Mouse (Mus musculus) embryo, embryonic 9.5 days (tissue): ENCODE results near the gene Cyp20a1.

Source experiments
- DNase-seq: peaks from one replicate; pipeline ENCODE4 v3.0.0-alpha.2; 2017; ENCODE audit errors: extremely low spot score

Cyp20a1 gene

DNA sequence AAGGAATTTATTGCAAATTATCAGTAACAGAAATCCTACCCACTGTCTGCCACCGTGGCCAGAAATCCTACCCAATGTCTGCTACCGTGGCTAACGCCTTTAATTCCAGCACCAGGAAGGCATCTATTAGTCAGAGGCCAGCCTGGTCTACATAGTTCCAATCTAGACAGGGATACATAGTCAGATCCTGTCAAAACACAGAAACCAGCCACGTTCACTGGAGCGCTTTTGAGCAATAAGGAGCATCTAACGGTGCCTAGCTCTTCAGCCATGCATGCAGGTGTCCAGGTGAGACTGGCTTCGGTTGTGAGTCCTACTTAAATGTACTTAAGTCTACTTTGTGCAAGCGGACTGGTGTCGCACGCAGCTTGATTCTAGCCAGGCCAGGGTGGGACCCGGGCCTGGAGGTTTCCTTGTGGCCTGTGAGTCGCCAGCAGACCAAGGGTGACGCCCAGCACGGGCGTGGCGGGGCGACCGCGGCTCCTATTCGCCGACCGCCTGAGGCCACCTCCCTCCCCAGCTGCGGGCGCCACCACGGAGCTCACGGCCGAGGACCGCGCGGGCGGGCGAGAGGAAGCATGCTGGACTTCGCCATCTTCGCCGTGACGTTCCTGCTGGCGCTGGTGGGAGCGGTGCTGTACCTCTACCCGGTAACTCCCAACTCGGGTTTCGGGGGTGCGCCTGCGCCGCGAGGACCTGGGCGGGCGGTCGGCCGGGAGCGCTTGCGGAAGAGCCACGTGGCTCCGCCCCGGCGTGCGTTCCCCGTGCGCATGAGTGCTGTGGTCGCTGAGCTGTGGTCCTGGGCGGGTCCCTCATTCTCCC is at the start of gene Cyp20a1:
Gene Cyp20a1 (plus strand): TSS at position 516 of the 822 bp plus-strand sequence.
- peak; percentile 89 for DNase-seq

DNA sequence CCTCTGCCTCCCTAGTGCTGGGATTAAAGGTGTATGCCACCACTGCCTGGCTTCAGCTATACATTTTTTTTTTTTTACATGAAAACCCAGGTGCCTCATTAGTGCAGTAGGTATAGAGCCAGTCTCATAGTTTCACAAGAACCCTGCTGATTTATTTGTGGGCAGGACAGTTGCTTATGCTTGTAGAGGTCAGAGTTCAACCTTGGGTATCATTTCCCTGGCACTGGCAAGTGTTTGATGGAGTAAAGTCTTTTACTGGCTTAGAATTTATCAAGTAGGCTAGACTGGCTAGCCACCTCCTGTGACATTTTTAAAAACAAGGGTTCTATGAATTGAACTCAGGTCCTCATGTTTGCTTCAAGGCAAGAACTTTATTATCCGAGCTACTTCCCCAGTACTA is 49.2 kb upstream of the Cyp20a1 start:
- DNase-seq = no peak

DNA sequence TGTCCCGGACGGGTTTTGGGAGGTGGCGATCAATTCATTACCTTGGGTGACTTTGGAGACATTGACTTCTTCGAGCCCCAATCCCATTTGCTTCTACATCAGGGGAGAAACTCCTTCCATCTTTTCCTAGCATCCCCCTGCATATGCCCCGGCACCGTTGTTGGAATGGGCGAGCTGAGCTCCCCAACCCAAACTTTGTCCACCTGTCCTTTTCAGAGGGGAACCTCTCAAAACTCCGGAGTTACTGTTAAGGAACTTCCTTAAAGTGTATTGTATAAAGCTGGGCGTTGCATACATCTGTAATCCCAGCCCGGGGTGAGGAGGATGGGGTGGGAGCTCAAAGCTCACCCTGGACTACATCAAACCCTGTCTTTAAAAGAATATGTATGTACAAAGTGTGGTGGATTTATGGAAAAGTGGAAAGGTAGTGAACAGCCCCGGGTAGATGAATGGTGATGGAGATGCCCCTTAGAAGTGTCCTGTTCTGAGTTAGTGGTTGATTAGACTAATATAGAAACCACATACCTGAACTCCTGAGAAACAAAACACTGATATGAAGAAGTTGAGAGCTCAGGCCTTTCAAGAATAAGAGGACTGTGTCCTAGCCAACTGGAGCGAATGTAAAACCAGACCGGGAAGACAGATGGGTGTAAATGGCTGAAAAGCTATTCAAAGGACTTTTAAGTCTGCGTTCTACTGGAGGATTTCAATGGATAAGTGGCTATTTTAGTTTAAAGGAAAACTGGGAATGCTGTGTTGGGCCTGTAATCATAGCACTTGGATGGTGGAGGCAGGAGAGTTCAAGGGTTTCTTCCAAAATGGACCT is 720 bp downstream of the Cyp20a1 start:
- no peak for DNase-seq

DNA sequence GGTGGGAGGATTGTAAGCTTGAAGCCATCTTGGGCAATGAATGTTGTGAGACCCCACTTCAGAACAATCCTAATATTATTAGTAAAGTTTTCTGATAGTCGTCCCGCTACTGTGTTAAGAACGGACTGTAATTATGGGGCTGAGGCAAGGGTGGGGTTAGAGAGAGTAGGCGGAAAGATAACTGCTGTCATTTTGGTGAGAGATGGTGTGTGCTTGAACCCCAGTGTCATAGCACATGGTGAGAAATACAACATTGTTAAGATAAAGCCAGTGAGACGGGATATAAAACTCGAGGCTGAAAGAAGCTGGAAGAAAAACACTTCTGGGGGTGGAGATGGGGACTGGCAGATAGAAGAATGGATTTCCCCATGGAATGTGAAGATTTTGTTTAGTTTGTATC is 1.5 kb downstream of the Cyp20a1 start:
- DNase-seq = no peak

DNA sequence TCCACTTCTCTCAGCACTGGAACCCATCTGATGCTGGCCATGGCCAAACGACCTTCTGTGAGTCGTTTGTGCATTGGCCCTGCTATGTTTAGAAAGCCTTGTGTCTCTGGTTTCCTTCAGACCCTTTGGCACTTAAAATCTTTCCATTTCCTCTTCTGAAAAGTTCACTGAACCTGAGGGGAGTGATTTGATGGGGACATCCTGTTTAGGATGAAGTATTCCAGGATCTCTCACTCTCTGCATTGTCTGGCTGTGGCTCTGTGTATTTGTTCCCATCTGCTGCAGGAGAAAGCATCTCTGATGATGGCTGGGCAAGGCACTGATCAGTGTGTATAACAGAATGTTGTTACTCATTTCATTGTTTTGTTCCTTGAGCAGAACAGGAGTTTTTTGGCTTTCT is 2.6 kb downstream of the Cyp20a1 start:
- DNase-seq = no peak

DNA sequence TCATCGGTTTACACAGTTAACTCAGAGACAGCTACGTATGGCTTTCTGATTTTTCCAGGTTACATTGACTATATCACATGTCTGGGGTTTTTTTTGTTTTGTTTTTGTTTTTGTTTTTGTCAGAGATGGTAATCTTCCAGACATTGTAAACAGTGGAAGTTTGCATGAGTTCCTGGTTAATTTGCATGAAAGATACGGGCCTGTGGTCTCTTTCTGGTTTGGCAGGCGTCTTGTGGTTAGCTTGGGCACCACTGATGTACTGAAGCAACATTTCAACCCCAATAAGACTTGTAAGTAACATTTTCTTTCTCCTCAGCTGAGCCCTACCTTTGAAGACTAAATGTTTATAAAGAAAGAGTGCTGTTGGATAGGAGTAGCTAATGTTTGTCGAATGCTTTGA is 9.7 kb downstream of the Cyp20a1 start:
- DNase-seq = no peak

DNA sequence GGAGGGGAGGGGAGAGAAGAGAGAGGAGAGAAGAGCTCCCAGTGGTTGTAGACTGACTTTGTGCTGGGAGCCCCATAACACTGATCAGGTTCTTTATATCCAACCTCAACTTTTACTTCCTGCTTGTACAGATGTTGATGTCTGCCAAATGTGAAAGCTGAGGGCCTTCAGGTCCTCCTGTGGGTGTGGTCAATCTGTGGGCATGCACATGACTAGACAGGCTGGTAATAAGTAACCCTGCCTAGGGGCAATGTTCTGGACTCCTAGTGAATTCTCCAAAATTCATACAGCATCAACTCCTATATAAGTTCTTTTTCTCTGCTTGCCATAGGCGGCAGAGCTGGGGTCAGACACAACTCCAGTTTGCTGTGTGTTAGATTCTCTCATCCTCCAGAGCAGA is 18.5 kb downstream of the Cyp20a1 start:
- no peak for DNase-seq

DNA sequence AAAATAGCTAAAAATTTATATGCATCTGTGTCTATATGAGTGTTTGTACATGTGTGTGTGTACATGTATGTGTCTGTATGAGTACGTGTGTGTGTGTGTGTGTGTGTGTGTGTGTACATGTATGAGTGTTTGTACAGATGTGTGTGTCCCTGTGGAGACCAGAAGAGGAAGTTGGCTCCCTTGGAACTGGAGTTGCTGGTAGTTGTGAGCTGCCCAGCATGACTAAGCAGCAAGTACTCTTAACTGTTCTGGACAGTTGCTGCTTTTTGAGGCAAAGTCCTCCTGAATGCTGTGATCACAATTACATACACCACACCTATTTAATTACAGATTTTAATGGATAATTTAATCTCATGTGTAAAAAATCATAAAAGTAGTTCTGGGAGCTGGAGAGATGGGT is 33.4 kb downstream of the Cyp20a1 start:
- DNase-seq = no peak

DNA sequence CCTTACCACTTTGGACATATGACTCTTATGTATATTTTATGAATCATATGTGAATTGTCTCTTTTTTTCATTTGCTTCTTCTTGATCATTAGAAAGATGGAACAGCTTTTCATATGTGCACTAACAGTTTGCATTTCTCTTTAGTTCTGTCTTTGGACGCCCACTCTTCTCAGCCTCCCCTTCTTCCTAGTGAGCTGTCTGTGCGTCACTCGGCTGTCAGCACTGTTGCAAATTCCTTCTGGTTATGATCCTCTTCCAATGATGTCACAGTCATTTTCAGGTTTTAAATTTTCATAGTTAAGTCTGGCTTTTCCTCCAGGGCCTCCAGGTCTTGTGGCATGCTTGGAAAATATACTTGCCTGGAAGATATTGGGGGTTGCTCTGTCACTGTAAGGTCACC is 38.8 kb downstream of the Cyp20a1 start:
- no peak for DNase-seq

DNA sequence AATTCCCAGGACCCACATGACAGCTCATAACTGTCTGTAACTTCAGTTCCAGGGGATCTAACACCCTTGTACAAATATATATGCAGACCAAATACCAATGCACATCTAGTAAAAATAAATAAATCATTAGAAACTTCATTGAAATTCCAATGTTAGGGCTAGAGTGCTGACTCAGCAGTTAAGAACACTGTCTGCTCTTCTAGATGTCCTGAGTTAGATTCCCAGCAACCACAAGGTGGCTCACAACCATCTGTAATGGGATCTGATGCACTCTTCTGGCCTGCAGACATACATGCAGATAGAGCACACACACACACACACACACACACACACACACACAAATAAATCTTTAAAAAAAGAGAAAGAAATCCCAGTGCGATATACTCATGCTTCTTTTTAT is 61.7 kb downstream of the Cyp20a1 start:
- DNase-seq = no peak

DNA sequence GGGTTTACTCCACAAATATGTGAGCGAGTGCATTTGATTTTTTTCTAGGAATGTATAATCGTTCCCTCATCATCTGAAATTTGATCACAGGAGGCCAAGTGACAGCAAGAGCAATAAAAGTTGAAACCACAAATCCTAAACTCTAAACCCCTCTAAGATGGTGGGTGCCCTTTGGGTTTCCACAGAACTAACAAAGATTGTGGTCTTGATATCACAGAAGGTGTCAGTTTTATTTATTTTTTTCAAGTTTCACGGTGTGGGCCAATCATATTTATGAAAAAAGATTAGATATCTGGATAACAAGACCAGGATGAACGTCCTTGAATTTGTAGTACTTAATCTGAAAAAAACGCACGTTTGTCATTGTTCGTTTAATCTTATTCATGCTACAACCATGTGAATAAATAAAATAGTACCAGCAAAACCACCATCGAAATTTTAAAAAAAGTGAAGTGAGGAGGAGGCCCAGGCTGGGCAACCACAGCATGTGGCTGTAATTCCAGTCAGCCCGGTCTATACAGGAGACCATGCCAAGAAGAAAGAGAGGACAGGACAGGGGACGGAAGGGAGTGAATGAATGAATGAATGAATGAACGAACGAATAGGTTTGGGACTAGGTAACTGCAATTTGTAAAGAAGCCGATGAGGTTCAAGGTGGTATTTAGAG is 65.5 kb downstream of the Cyp20a1 start:
- no peak for DNase-seq

DNA sequence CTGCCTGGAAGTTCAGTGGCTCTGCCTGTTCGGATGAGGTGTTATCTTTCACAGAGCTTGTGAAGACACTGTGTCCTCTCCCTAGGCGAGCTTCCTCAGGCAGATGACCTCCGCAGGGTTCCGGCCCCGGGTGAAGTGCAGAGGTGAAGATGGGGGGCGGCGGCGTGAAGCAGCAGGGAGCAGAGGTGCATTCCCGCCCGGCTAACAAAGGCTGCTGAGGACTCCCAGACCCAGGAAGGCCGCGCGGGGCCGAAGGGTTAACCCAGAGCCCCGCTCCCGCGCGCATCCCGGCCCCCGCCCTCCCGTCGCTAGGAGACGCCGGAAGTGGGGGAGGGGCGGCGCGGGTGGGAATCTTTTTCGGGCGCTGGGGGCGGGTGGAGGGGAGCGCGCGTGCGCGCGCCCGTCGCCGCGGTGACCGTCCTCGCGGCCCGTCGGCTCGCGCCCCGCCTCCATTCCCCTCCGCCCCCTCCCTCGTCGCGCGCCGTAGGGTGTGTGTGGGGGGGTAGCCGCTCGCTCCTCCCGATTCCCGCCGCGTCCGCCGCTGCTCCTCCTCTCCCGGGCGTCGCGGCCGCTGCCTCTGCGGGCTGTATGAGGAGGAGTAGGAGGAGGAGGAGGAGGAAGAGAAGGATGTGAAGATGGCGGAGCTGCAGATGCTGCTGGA is 66.2 kb downstream of the Cyp20a1 start, which contains the start of gene Abi2:
Gene Abi2 (plus strand): TSS at position 452 of the 661 bp plus-strand sequence.
- DNase-seq = peak; percentile 97

DNA sequence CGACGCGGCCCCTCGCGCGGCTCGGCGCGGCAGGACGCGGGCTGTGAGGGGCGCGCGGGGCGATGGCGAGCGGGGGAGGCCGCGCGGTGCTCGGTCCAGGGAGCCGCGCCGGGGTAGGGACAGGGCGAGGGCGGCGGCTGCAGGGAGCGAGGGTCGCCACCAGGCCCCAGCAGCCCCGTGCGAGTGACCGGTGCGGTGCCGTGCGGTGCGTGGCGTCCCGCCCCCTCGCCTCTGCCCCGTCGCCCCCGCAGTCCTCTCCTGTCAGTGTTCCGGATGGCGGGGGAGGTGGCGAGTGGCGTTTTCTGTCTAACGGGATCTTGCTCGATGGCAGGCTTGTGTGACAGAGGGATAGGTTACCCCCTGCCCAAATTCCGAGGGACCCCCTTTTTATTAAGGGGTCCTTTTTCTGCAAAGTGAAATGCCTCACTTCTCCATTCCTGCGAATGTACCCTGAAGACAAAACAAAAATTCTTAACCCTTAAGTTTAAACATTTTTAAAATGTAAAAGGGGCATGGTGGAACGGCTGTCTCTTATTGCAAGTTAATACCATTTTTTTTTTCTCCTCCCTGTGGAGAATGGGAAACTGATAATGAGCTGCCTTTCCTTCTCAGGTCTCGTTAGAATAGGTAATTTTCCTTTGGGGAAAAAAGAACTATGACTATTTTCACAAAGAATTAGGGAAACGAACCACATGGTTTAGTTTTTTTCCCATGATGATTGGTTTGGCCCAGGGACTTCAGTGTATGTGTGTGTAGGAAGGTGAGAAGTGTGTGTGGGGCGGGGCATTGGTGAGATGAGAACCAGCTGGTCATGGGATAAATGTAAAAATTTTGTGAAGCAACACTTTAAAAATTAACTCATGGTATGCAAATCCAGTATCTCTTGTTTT is 67.0 kb downstream of the Cyp20a1 start:
- DNase-seq = peak; percentile 28

DNA sequence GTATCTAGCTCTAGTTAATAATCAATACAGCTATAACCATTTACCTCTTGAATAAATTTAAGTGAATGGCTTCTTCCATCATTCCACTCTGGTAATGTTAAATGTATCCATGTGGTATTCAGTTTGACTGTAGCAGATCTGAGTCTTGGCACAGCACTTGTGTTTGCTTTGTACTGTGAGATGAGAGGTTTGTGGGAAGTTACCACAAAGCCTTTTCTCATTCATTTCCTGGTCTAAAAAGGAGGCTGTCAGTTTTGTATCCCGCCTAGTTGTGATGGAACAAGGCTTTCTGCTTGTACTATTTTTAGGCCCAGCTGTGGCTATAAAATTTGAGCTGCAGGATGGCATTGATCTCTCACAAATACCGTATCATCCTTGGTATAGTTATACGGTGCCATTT is 73.6 kb downstream of the Cyp20a1 start:
- DNase-seq = no peak

DNA sequence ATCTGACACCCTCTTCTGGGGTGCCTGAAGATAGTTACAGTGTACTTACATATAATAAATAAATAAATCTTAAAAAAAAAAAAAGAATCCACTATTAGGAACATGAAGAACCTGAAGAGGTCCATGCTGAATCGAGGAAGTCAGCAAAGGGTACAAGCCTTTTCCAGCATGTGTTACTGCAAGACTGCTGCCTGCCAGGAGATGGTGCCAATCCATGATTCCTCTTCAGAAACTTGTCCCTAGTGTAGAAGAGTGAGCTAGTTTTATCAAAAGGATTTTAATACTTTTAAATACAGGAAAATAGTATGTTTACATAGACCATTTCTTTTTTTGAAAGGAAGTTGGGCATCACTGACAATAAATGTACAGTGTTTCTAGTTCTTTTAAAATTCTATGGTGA is 80.8 kb downstream of the Cyp20a1 start:
- DNase-seq = no peak

DNA sequence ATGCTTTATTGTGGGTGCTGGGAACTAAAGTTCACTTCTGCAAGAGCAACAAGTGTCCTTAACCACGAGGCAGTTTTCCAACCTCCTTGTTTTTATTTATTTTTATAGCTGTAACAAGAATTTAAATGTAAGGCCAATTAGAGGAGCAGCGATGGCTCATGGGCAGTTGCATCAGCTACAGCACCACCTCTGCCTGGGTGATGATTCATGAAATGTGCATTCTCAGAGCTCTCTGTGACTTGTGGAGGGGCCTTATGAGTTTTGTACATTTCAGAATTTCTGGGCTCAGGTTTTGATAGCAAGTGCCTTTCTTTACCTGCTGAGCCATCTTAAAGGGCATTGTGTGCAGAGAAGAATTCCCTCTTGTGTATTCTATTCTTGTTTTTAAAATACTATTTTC is 85.2 kb downstream of the Cyp20a1 start:
- DNase-seq = no peak

DNA sequence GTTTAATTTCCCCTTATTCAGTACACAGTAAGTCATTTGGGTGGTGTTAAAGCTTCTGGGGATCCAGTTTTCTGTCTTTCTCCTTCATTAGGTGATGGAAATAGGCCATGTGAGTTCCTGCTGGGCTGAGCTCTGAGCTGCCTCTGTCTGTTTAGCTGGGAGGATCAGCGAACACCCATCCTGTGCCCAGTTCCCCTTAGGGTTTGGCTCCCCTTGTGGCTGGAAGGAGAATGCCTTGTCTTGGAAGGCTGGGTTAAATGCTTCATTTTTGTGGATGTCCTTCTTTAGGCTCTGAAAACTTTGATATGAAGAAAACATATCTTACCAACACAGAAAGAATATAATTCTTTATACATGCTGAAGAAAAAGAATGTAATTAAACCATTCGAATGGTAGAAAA is 85.8 kb downstream of the Cyp20a1 start:
- no peak for DNase-seq

DNA sequence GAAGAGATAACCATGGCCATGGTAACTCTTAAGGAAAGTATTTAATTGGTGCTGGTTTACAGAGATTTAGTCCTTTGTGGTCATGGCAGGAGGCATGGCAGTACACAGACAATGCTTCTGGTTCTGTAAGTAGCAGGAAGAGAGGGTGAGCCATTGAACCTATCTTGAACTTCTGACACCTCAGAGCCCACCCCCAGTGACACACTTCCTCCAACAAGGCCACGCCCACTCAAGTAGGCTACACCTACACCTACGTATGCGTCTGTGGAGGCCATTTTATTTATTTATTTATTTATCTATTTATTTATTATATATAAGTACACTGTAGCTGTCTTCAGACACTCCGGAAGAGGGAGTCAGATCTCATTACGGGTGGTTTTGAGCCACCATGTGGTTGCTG is 88.4 kb downstream of the Cyp20a1 start:
- DNase-seq = no peak

DNA sequence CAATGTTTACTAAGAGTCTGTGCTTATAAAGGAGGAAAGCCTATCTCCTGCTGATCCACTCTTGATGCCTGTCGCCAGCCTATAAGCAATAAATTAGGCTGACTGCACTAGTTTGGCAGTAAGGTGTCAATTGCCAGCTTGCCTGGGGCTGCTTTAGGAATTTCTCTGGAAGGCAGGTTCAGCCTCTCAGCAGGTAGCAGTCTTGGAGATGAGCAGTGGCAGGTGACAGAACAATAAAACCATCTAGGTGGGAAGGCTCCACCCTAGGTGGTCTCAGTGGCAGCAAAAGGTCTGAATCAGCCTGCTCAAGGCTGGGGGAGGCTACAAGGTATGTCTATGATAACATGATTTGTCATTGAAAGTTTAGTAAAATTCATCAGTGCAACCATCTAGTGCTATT is 89.4 kb downstream of the Cyp20a1 start:
- DNase-seq = no peak
